Mouse (Mus musculus) WW6 (cell line): ENCODE data around the gene Raet1e.
"Not testable (repeated sequence)": the region's sequence is repeated elsewhere in the genome, so short reads cannot be mapped to it uniquely, and the experiment has no call there.

Experiments used
- DNase-seq: peaks from one replicate; pipeline ENCODE4 v3.0.0-alpha.2; 2013; ENCODE audit warnings: low read depth, low spot score

Raet1e gene

GRCm38 (mm10) chr10:22361415-22362352, 203.3 kb downstream of the Raet1e start:
- not testable (repeated sequence) for DNase-seq

DNA sequence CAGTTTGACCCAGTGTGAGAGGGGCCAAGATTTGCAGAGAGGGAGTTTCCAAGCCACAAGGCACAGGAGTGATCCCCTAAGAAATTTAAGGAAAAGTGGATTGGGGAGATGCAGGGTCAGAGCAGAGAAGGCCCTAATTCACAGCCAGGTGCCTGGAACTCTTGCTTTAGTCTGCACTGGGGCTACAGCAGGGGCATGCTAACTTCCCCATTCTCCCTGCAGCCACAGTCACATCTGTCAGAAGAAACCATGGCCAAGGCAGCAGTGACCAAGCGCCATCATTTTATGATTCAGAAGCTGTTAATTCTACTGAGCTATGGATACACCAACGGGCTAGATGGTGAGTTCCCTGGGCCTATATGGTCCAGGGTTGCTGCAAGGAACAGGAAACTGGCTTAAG, 204.1 kb downstream of the Raet1e start:
- not testable (repeated sequence) for DNase-seq

- not testable (repeated sequence) for DNase-seq
Measured at GRCm38 (mm10) chr10:22364915-22365314, 206.5 kb downstream of the Raet1e start.

DNA sequence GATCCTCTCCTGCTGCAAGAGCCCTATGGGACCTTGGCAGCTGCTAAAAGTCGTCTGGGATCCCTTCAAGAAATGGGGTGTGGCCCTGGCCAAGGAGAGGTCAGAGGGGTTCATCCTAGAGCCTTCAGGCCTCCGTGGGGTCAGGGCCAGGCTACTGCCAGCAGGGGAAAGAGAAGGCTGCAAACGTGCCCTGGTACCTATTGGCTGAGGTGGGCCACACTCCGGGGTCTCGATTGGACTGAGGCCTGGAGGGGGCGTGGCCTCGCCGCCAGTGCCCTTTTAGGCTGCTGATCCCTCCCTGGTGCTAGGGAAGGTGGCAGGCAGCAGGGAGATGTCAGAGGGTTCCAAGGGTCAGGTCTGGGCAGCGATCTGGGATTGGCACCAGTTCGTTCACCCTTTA, 222.9 kb downstream of the Raet1e start:
- not testable (repeated sequence) for DNase-seq

- not testable (repeated sequence) for DNase-seq
Measured at GRCm38 (mm10) chr10:22390146-22390545, 231.8 kb downstream of the Raet1e start.

- DNase-seq = not testable (repeated sequence)
Measured at GRCm38 (mm10) chr10:22391616-22392015, 233.2 kb downstream of the Raet1e start.

GRCm38 (mm10) chr10:22393028-22393824, 234.9 kb downstream of the Raet1e start:
- not testable (repeated sequence) for DNase-seq

DNA sequence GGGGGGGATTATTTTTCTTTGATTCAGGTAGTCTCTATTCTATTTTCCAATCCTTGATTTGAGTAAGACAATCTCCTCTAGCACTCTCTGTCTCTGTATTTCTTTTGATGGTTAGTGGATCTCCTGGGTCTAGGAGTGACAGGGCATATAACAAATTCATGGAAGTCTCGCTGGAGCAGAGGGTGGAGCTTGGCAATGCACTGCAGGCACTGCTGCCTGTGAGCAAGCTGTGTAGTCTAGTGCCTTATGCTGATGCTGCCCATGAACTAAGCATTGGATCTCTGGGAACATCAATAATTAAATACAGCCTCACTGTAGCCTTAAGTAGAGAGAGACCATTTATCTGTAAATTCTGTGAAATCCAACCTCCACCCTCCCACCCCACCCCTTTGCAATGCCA, 238.3 kb downstream of the Raet1e start:
- DNase-seq = not testable (repeated sequence)

DNA sequence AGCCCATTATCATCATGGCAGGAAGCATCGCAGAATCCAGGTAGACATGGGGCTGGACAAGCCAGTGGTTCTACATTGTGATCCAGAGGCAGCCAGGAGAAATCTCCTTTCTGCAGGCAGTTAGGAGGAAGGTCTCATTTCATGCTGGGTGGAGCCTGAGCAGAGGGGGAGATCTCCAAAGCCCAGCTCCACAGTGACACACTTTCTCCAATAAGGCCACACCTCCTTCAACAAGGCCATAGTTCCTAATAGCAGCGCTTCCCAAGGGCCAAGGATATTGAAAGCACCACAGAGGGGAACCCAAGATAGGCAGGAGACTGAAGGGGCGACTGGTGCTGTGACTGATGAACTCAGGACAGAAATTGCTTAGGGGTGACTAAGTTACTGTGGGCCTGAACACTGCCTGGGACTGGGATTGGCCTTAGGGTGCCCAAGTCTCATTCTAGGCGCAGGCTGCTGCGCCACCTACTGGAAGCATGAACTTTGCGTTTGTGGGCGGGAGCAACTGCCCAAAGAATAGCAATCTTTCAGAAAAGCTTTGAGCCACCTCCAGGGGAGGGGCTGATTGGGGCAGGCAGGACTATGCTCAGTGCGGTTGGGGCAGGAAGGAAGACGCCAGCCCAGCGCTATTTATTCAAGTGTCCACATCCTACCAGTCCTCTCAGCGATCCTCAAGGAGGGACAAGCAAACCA, 244.0 kb downstream of the Raet1e start:
- peak; percentile 31 for DNase-seq

- not testable (repeated sequence) for DNase-seq
Measured at GRCm38 (mm10) chr10:22413702-22414494, 255.5 kb downstream of the Raet1e start.
